Mouse (Mus musculus) neural tube, embryonic 12.5 days (tissue): ENCODE data around the gene Glis2. TPM values are rescaled to one million over a fixed set of nuclear protein-coding genes. Genes with fewer than 3 reads are reported as not detected.
"Not testable (repeated sequence)": the region's sequence is repeated elsewhere in the genome, so short reads cannot be mapped to it uniquely, and the experiment has no call there.

Experiments
- ATAC-seq: fragments of 200-750 bp; cut with Nextera tagmentation; 2 replicates; pipeline ENCODE4 v1.8.0; 2017; ENCODE audit warnings: low read depth, mild to moderate bottlenecking, moderate TSS enrichment, moderate library complexity; ENCODE audit not compliant: low FRiP score
- H3K27ac ChIP-seq: fragments of 300-500 bp; sonication (generic); 2 replicates; pipeline ENCODE4 v1.5.1; 2016
- H3K27me3 ChIP-seq: fragments of 300-500 bp; sonication (generic); replicated peaks from 2 replicates; pipeline ENCODE4 v1.6.1; 2016; ENCODE audit warnings: mild to moderate bottlenecking
- H3K36me3 ChIP-seq: fragments of 300-500 bp; sonication (generic); 2 replicates; pipeline ENCODE4 v1.6.1; 2016; ENCODE audit warnings: mild to moderate bottlenecking
- H3K4me1 ChIP-seq: fragments of 300-500 bp; sonication (generic); 2 replicates; pipeline ENCODE4 v1.6.1; 2016
- H3K4me2 ChIP-seq: fragments of 300-500 bp; sonication (generic); replicated peaks from 2 replicates; pipeline ENCODE4 v1.6.1; 2016; ENCODE audit warnings: mild to moderate bottlenecking
- H3K4me3 ChIP-seq: fragments of 300-500 bp; sonication (generic); 2 replicates; pipeline ENCODE4 v1.5.1; 2016
- H3K9ac ChIP-seq: fragments of 300-500 bp; sonication (generic); 2 replicates; pipeline ENCODE4 v1.6.1; 2016; ENCODE audit warnings: mild to moderate bottlenecking
- H3K9me3 ChIP-seq: fragments of 300-500 bp; sonication (generic); 2 replicates; pipeline ENCODE4 v1.6.1; 2016; ENCODE audit warnings: mild to moderate bottlenecking
- WGBS: fragments of 180-500 bp; shearing (Covaris S2); methylation state at CpG from one replicate; pipeline ENCODE4 v1.1.7; 2016; 5-methylcytosine and 5-hydroxymethylcytosine counted together
- polyA plus RNA-seq: library from polyadenylated mRNA; unstranded; fragments of >200 nt; fragmentation: Nextera tagmentation; extraction: Ambion mirVana; gene quantifications from 2 replicates; pipeline ENCODE4 v1.2.1, GENCODE M21; 2016

The Glis2 gene
- polyA plus RNA-seq, 1 experiment from 2014 or later: 36.5 TPM

DNA sequence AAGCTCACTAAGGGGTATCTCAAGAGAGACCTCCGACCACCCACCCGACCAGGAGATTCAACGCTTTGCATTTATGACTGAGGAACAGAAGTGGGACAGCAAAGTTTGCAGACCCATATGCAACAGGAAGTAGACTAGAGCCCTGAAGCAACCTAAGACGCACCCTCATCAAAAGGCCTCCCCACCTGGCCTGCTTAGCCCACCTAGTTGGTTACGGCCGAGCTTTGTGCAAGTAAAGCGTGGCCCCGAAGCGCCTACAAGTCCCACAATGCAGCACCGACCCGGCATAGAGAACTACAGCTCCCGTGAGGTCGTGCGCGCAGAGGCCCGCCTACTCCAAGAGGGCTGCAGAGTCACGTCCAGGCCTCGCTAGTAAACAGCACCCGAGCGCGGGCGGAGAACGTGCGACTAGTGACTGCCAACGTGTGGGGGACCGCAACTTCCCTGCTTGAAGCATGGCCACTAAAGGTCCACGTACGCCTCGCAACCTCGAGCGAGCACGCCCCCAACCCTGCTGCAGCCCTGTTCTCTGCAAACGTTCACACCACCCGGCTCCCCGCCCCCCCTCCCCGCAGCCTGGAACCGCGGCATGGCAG lies 36.0 kb upstream of the Glis2 start:
- peak overlapping the region; percentile 79 for H3K9ac ChIP-seq
- peak overlapping the region; percentile 77 for H3K27ac ChIP-seq
- H3K4me3 ChIP-seq: peak overlapping the region; percentile 74
- H3K9me3 ChIP-seq: no peaks in the 10 kb centered on the region
- peak overlapping the region; percentile 87 for H3K4me2 ChIP-seq
- peak; percentile 94 for ATAC-seq
- peaks cover 22% of the 10 kb centered on the region for H3K4me1 ChIP-seq
- WGBS: 0% methylated on average over 38 of the region's 38 CpGs
- no peaks in the 10 kb centered on the region; the same call in 1 of the 2 replicates for H3K36me3 ChIP-seq
- no peaks in the 10 kb centered on the region for H3K27me3 ChIP-seq

DNA sequence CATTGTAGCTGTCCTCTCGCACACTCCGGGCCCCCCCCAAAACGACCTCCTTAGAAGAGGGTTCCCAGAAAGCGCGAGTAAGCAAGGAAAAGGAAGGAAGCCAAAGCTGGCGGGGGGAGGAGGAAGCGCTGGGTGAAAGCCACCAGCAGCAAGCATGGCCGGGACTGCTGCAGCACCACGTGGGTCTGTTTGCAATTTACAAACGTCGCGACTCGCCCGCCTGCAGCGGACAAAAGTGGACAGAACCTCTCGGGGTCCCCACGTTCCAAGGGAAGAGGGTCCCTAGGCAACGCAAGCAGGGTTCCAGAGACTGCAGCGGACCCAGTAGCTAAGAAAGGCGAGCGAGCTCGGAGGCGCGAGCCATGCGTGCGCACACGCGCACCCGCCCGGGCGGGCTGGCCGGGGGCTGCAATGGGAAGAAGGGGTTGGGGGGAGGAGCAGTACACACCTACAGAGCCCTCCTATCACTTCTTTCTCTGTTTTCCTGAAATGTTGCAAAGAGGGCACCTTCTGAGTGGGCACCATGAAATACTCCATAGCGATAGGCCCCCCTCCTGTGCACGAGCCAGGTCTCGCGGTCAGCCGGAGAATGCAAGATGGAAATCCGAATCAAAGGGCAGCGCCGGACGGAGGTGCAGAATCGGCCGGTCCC lies 35.4 kb upstream of the Glis2 start:
- Histone ChIP-seq H3K9ac (peak overlapping the region; percentile 79), H3K27me3 (no peaks in the 10 kb centered on the region), H3K27ac (peak overlapping the region; percentile 77), H3K4me3 (peak overlapping the region; percentile 74), H3K9me3 (no peaks in the 10 kb centered on the region), H3K4me2 (peak overlapping the region; percentile 87), H3K36me3 (no peaks in the 10 kb centered on the region; the same call in 1 of the 2 replicates), H3K4me1 (peaks cover 22% of the 10 kb centered on the region)
- ATAC-seq: peak; percentile 48
- 0% methylated on average over 43 of the region's 43 CpGs for WGBS

DNA sequence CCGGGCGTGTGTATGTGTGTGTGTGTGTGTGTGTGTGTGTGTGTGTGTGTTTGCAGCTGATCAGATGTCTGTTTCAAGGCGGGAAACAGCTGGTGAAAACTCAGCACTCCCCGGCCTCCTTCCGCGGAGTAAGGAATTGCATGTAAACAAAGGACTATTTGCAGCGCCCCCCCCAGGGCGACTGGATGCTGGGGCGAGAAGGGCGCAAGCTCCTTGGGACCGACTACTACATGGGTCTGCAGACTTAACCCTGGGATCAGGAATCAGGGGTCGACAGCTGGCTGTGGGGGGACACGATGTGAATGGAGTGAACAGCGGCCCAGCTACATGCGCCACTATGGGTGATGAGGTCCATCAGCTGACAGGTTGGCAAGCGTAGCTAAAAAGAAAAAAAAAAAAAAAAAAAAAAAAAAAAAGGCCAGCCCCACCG lies 34.8 kb upstream of the Glis2 start, which contains the start of gene Tfap4:
Tfap4 (minus strand) TSS at position 140 of the 430 bp plus-strand sequence.
- H3K9ac ChIP-seq: peak within 1 kb of the TSS; percentile 79
- 1% methylated on average over 16 of the region's 17 CpGs for WGBS

DNA sequence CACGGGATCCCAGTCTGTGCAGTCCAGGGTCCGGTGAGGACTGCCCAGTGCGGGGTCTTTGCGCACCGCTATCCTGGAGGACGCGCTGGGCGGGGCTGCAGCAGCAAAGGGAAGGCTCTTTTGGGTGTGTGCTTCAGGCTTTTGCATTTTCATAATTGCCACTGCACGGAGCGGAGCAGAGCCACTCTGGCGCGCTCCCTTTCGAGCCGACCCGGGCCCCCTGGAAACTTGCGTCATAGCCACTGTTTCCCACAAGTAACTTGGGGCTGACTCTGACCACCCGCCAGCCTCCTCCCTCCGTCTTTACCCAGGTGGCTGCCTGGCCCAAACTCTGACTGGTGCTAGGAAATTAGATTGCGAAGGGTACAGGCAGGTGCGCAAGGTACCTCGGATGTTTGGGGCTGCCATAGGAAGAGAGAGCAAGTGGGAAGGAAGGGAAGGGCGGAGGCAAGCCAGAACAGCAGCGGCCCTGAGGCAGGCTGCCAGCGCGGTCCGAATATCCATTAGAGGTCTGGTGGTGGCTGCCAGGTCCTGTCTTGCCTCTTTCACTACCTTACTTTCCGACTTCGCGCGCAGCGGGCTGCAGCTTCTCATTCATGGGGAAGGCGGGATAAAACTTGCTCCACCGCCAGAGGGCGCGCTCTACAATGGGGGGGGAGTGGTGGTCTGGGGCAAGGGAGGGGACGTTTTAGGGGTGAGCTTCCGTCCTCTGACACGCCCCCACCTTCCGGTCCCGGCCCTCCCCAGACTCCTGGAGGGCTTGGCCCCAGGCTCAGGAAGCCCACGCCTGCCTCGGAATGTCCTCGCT lies 34.2 kb upstream of the Glis2 start:
- Histone ChIP-seq H3K27me3 (no peaks in the 10 kb centered on the region), H3K9me3 (no peaks in the 10 kb centered on the region), H3K9ac (peak overlapping the region; percentile 79), H3K4me2 (peak overlapping the region; percentile 87), H3K36me3 (no peaks in the 10 kb centered on the region; the same call in 1 of the 2 replicates), H3K27ac (peak overlapping the region; percentile 32; the same call in 1 of the 2 replicates), H3K4me3 (peak overlapping the region; percentile 74), H3K4me1 (peaks cover 22% of the 10 kb centered on the region)
- WGBS: 1% methylated on average over 43 of the region's 43 CpGs
- peak; percentile 23 for ATAC-seq

More for the DNA sequence above, 34.8 kb upstream of the Glis2 start, which contains the start of gene Tfap4:
- Histone ChIP-seq H3K4me3 (peak within 1 kb of the TSS; percentile 74), H3K36me3 (no peaks in the 10 kb centered on the region; the same call in 1 of the 2 replicates), H3K27ac (peak within 1 kb of the TSS; percentile 77), H3K4me1 (peaks cover 22% of the 10 kb centered on the region), H3K4me2 (peak within 1 kb of the TSS; percentile 87), H3K27me3 (no peaks in the 10 kb centered on the region), H3K9me3 (no peaks in the 10 kb centered on the region)
- ATAC-seq: peak; percentile 14

DNA sequence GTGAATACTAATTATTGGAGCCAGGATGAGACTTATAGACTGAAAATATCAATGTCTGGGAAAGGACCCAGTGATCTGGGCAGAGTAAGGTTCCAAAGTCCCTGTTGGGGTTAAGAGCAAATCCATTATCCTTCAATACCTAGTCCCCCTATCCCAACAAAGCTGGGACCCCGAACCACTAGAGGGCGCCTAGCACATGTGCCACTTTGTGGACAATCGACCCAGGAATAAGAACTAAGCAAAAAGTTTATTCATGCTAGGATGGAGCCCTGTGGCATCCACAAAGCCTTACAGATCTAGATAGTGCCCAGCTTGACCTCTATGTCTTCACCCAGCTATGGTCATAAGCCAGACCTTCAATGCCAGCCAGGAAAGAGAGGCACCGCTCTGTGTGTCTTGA lies 26.6 kb upstream of the Glis2 start:
- Histone ChIP-seq H3K27ac (no peak overlapping the region), H3K4me2 (no peak overlapping the region), H3K4me3 (no peak overlapping the region), H3K9ac (no peak overlapping the region), H3K4me1 (0 out of 2 replicates have a peak, but pooled peaks cover 3% of the 10 kb centered on the region), H3K27me3 (no peaks in the 10 kb centered on the region), H3K9me3 (no peaks in the 10 kb centered on the region), H3K36me3 (no peaks in the 10 kb centered on the region)
- 14% methylated on average over 4 of the region's 4 CpGs for WGBS
- ATAC-seq: 0 out of 2 replicates have a peak, but pooled peaks have one; percentile 33

DNA sequence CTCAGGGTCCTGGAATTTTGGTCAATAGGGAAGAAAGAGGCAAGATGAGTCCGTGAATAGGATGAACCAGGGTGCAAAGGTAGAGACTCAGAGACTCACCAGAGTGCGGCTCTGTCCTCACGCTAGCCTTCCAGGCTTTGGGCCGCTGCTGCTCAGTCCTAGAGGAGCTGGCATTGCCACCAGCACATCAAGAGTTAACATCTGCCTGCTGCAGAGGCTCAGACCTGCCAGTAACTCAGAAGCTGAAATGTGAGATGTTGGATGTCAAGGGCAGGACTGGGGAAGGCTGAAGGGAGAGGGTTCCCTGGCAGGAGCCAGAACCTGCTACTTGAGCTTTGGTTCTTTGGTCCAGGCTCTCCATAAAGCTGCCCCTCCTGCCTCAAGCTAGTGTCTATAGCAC lies 23.8 kb upstream of the Glis2 start:
- Histone ChIP-seq H3K27ac (no peak overlapping the region), H3K9me3 (no peaks in the 10 kb centered on the region), H3K36me3 (no peaks in the 10 kb centered on the region), H3K4me2 (no peak overlapping the region), H3K27me3 (no peaks in the 10 kb centered on the region), H3K4me3 (no peak overlapping the region), H3K4me1 (0 out of 2 replicates have a peak, but pooled peaks cover 3% of the 10 kb centered on the region), H3K9ac (no peak overlapping the region)
- no peak for ATAC-seq
- 59% methylated on average over 4 of the region's 4 CpGs for WGBS

DNA sequence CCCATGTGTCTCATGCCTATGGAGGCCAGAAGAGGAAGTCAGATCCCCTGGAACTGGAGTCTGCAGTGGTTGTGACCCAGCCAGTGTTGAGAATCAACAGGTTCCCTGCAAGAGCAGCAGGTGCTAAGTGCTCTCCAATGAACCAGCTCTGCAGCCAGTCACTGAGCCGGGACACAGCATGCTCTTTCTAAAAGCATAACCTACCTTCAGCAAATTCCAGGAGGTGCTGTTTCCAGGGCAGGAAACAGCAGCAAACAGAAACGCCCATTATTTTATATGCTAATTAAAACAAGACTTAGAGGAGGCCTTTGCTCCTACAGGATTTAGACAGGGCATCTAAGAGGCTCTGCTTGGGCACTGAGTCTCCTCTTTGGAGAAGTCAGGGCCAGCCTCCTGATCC lies 18.5 kb upstream of the Glis2 start:
- Histone ChIP-seq H3K4me1 (no peaks in the 10 kb centered on the region), H3K4me3 (no peak overlapping the region), H3K36me3 (no peaks in the 10 kb centered on the region), H3K4me2 (no peak overlapping the region), H3K9ac (no peak overlapping the region), H3K27me3 (no peaks in the 10 kb centered on the region), H3K9me3 (no peaks in the 10 kb centered on the region), H3K27ac (no peak overlapping the region)
- WGBS: 51% methylated on average over 2 of the region's 2 CpGs
- no peak for ATAC-seq

DNA sequence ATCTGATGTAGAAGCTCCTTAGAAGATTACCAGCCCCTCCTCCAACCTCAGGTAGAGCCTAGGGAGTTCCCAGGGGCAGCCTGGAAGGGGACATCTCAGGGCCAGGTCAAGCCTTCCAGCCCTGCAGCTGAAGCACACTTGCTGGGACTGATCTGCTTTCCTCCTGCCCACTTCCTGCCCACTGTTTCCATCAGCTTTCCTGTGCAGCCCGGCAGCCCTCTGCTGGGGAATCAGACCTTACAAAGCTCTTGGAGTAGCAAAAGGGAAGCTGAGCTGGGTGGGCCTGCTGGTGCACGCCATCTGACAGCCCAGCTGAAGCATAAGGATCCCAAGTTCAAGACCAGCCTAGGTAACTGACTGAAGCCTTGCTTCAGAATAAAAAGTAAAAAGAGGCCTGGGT lies 17.6 kb upstream of the Glis2 start:
- Histone ChIP-seq H3K9ac (no peak overlapping the region), H3K9me3 (no peaks in the 10 kb centered on the region), H3K4me2 (no peak overlapping the region), H3K4me1 (no peaks in the 10 kb centered on the region), H3K27ac (no peak overlapping the region), H3K36me3 (no peaks in the 10 kb centered on the region), H3K27me3 (no peaks in the 10 kb centered on the region), H3K4me3 (no peak overlapping the region)
- ATAC-seq: no peak
- WGBS: 70% methylated on average over 2 of the region's 2 CpGs

DNA sequence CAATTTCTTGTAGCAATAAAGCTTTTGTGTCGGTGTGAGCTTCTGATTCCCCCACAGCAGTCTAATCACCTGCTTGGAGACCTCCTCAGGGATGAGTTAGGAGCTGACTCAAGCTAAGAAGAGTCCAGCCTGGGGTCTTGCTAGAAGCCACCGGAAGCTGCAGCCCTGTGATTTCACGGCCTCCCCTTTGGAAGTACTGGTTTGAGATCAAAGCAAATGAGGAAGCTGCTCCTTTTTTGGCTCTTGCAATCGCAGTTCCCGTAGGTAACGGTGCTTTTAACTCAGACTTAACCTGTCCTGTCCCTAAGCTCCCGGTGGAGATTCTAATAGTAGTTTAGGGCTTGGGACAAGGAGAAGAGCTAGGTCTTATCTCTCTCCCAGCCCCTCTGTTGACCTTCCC lies 15.9 kb upstream of the Glis2 start:
- Histone ChIP-seq H3K4me2 (no peak overlapping the region), H3K27me3 (no peaks in the 10 kb centered on the region), H3K4me3 (no peak overlapping the region), H3K36me3 (no peaks in the 10 kb centered on the region), H3K9ac (no peak overlapping the region), H3K4me1 (no peaks in the 10 kb centered on the region), H3K27ac (no peak overlapping the region), H3K9me3 (no peaks in the 10 kb centered on the region)
- 67% methylated on average over 7 of the region's 7 CpGs for WGBS
- ATAC-seq: no peak

DNA sequence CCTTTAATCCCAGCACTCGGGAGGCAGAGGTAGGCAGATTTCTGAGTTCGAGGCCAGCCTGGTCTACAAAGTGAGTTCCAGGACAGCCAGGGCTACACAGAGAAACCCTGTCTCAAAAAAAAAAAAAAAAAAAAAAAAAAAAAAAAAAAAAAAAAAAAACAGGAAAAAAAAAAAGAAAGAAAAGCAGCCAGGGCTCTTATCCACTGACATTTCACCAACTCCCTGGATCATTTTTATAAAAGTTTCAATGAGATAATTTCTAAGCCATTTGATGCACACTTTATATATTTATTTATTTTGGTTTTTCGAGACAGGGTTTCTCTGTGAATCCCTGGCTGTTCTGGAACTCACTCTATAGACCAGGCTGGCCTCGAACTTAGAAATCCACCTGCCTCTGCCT lies 13.3 kb upstream of the Glis2 start:
- H3K9me3 ChIP-seq, H3K9ac ChIP-seq, H3K4me1 ChIP-seq, H3K27ac ChIP-seq, H3K36me3 ChIP-seq, H3K4me2 ChIP-seq, ATAC-seq, H3K27me3 ChIP-seq, H3K4me3 ChIP-seq: not testable (repeated sequence)
- WGBS: 86% methylated on average over 4 of the region's 4 CpGs

DNA sequence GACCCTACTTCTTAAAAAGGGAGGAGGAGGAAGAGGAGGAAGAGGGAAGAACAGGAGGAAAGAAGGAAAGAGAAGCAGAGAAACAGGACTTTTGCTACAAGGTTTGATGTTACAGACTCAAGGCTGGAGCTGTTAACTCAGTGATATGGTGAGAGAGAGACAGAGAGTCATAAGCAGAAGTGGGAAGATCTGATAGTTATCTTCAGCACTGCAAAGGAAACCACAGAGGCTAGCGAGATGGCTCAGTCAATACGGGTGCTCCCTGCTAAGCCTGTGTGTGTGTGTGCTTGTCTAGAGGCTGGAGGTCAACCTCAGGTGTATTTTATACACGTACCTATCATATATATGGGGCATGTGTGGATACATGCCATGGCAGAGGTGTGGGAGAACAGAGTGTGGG lies 10.7 kb upstream of the Glis2 start:
- H3K27me3 ChIP-seq: no peaks in the 10 kb centered on the region
- H3K9me3 ChIP-seq: no peaks in the 10 kb centered on the region
- no peak overlapping the region for H3K27ac ChIP-seq
- H3K4me1 ChIP-seq: peaks cover 13% of the 10 kb centered on the region; the same call in 1 of the 2 replicates
- H3K36me3 ChIP-seq: no peaks in the 10 kb centered on the region
- no peak for ATAC-seq
- no peak overlapping the region for H3K4me3 ChIP-seq
- no peak overlapping the region for H3K4me2 ChIP-seq
- 85% methylated on average over 3 of the region's 3 CpGs for WGBS
- H3K9ac ChIP-seq: no peak overlapping the region

DNA sequence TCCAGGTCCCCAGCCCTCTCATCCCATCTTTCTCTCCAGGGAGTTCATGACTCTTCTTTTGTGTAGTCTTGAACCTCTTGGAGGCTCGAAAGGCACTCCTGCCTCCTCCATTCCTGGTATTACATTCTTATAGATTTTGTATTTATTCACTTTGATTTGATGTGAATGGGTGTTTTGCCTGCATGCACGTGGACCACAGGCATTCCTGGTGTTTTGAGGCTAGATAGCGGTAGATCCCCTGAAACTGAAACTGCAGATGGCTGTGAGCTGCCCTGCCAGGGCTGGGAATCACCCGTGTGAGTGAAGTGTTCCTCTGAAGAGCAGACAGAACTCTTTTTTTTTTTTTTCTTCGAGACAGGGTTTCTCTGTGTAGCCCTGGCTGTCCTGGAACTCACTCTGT lies 10.1 kb upstream of the Glis2 start:
- H3K27me3 ChIP-seq: no peaks in the 10 kb centered on the region
- H3K9me3 ChIP-seq: no peaks in the 10 kb centered on the region
- WGBS: 81% methylated on average over 5 of the region's 5 CpGs
- H3K4me2 ChIP-seq: no peak overlapping the region
- no peak overlapping the region for H3K4me3 ChIP-seq
- no peak for ATAC-seq
- H3K27ac ChIP-seq: no peak overlapping the region
- H3K9ac ChIP-seq: no peak overlapping the region
- peaks cover 13% of the 10 kb centered on the region; the same call in 1 of the 2 replicates for H3K4me1 ChIP-seq
- H3K36me3 ChIP-seq: no peaks in the 10 kb centered on the region
